In the genomic region with DNA sequence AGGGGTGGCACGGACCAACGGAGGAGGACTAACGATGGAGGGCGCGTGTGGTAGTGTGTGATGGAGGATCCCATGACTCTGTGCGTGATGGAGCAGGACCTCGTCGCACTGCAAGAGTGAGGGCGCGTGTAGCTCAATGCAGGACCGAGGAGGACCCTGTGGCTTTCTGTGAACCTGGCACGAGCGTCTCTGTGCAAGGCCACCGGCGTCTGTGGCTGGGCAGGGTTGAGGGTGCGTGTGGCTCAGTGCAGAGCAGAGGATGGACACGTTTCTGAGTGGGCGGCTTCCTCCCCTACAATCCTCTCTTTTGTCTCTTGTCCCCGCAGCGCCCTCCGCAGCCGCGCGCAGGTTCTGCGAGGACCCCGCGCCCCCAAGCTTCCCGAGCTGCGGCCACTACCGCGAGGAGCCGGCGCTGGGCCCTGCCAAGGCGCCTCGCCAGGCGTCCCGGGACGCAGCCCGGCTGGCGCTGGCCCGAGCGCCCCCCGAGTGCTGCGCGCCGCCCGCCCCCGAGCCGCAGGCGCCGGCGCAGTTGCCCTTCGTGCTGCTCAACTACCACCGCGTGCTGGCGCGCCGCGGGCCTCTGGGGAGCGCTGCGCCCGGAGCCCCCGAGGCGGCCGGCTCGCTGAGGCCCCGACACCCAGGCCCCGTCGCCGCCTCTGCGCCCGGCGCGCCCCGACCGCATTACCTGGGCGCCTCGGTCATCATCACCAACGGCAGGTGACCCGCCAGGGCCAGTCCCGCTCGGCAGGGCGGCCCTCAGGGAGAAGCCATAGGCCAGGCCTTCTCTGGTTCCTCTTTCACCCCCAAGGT, we compare ENCODE assay signal across 8 mouse cellular contexts. TPM values are rescaled to one million over a fixed set of nuclear protein-coding genes. Genes with fewer than 3 reads are reported as not detected.
DNase-seq lines count a peak whose midpoint lies in the region; ATAC-seq and TF ChIP-seq lines count a peak whose summit lies in the region.

No protein-coding gene starts in this region.

- H3K4me2 ChIP-seq in lung, embryonic 15.5 days: peak overlapping the region; percentile 97
- H3K4me2 ChIP-seq in hindbrain, embryonic 13.5 days: peak overlapping the region; percentile 91
- H3K4me2 ChIP-seq in midbrain, embryonic 15.5 days: peak overlapping the region; percentile 95

- under 1% methylated on average over 80 of the region's 83 CpGs for WGBS in lung, embryonic 15.5 days
- WGBS in lung, adult 2 months: 6% methylated on average over 83 of the region's 83 CpGs
- WGBS in hindbrain, embryonic 13.5 days: under 1% methylated on average over 80 of the region's 83 CpGs
- under 1% methylated on average over 66 of the region's 83 CpGs for whole genome bisulfite sequencing in midbrain, embryonic 15.5 days

- H3K4me3 ChIP-seq in lung, embryonic 15.5 days: peak overlapping the region; percentile 43
- no peak overlapping the region for H3K4me3 ChIP-seq in lung, adult 2 months (replicated peaks; ENCODE audit: extremely low read depth, low read depth, low read length)
- H3K4me3 ChIP-seq in hindbrain, embryonic 13.5 days: peak overlapping the region; percentile 50
- peak overlapping the region; percentile 49 for H3K4me3 ChIP-seq in midbrain, embryonic 15.5 days

- H3K4me1 ChIP-seq in lung, embryonic 15.5 days: peaks cover 19% of the 10 kb centered on the region
- no peaks in the 10 kb centered on the region for H3K4me1 ChIP-seq in lung, adult 2 months (ENCODE audit: control insufficient read depth, insufficient read depth, low read length)
- H3K4me1 ChIP-seq in hindbrain, embryonic 13.5 days (replicated peaks): peaks cover 25% of the 10 kb centered on the region
- H3K4me1 ChIP-seq in midbrain, embryonic 15.5 days: peaks cover 19% of the 10 kb centered on the region

- peaks cover 63% of the 10 kb centered on the region for H3K27me3 ChIP-seq in lung, embryonic 15.5 days
- H3K27me3 ChIP-seq in hindbrain, embryonic 13.5 days: peaks cover 87% of the 10 kb centered on the region
- H3K27me3 ChIP-seq in midbrain, embryonic 15.5 days (replicated peaks): peaks cover 79% of the 10 kb centered on the region

- no peaks in the 10 kb centered on the region for H3K36me3 ChIP-seq in lung, embryonic 15.5 days
- no peaks in the 10 kb centered on the region for H3K36me3 ChIP-seq in hindbrain, embryonic 13.5 days
- no peaks in the 10 kb centered on the region for H3K36me3 ChIP-seq in midbrain, embryonic 15.5 days (replicated peaks)

- no peak for DNase-seq in lung, adult 2 months
- DNase-seq in embryo, embryonic 9.5 days (ENCODE audit: extremely low spot score): peak; percentile 51
- DNase-seq in frontal cortex, postnatal 25 days (ENCODE audit: low spot score in 2 of 2): no peak
- no peak for DNase-seq in gastrocnemius, postnatal 25 days

- H3K27ac ChIP-seq in lung, embryonic 15.5 days: no peak overlapping the region
- H3K27ac ChIP-seq in hindbrain, embryonic 13.5 days: no peak overlapping the region
- no peak overlapping the region for H3K27ac ChIP-seq in midbrain, embryonic 15.5 days

- TF ChIP-seq POLR2A in lung, adult 2 months (IDR thresholded peaks at IDR 0.05; ENCODE audit: borderline replicate concordance, extremely low read depth, low read depth, low read length): no peak

- no peak for TF ChIP-seq CTCF in lung, adult 2 months (IDR thresholded peaks at IDR 0.05; ENCODE audit: insufficient read depth, low read length)

- H3K9me3 ChIP-seq in lung, embryonic 15.5 days: no peaks in the 10 kb centered on the region
- no peaks in the 10 kb centered on the region for H3K9me3 ChIP-seq in hindbrain, embryonic 13.5 days
- no peaks in the 10 kb centered on the region for H3K9me3 ChIP-seq in midbrain, embryonic 15.5 days

- ATAC-seq in lung, embryonic 15.5 days (ENCODE audit: borderline replicate concordance, extremely low read depth, low FRiP score, low TSS enrichment): peak; percentile 40; the same call in 1 of the 2 replicates
- ATAC-seq in hindbrain, embryonic 13.5 days (ENCODE audit: low FRiP score): peak; percentile 73
- ATAC-seq in midbrain, embryonic 15.5 days (replicated peaks): peak; percentile 73
- no peak for ATAC-seq in erythroblast, adult 5-6 weeks (replicated peaks; ENCODE audit: low FRiP score, poor library complexity, severe bottlenecking)

- H3K9ac ChIP-seq in lung, embryonic 15.5 days: peak overlapping the region; percentile 29
- H3K9ac ChIP-seq in hindbrain, embryonic 13.5 days: peak overlapping the region; percentile 79
- peak overlapping the region; percentile 50 for H3K9ac ChIP-seq in midbrain, embryonic 15.5 days

RNA-seq across cellular contexts. Expression of gene Sim2, which starts 40.6 kb away (rescaled TPM):
- 0.12 and 0.15 TPM in 2 replicates for polyA plus RNA-seq in lung, embryonic 15.5 days (2015; fragmentation: Nextera tagmentation; extraction: Ambion mirVana)
- 0.05 and 8.8 TPM in 2 replicates for polyA plus RNA-seq in lung, adult 2 months (2012; rRNA removed)
- polyA plus RNA-seq in hindbrain, embryonic 13.5 days (2015; fragmentation: Nextera tagmentation; extraction: Ambion mirVana): 0.08 TPM in 1 of 2 replicates, not detected in the other
- 0.06 and 0.25 TPM in 2 replicates for polyA plus RNA-seq in midbrain, embryonic 15.5 days (2015; fragmentation: Nextera tagmentation; extraction: Ambion mirVana)
- not detected in 2 replicates for total RNA-seq in erythroblast, adult 5-6 weeks (2015; ENCODE audit: low replicate concordance)
- total RNA-seq in erythroblast, adult 5-6 weeks (2017; ENCODE audit: low replicate concordance): not detected in 2 replicates
- 10 to 100 TPM in 1 of 2 experiments, 1 to 10 TPM in 1; 2.7 to 13.0 TPM for total RNA-seq in gastrocnemius, postnatal 25 days (2021)

Comparison
In these comparisons a context has a peak if more than half of its experiments do, and no peak if none do; other contexts are left out.
1. H3K9ac ChIP-seq: peak in every context shown above with its lines; median percentile 79 in hindbrain, embryonic 13.5 days; 50 in midbrain, embryonic 15.5 days; 29 in lung, embryonic 15.5 days.